Comparison of ENCODE assay signal across 27 mouse cellular contexts in the genomic region with DNA sequence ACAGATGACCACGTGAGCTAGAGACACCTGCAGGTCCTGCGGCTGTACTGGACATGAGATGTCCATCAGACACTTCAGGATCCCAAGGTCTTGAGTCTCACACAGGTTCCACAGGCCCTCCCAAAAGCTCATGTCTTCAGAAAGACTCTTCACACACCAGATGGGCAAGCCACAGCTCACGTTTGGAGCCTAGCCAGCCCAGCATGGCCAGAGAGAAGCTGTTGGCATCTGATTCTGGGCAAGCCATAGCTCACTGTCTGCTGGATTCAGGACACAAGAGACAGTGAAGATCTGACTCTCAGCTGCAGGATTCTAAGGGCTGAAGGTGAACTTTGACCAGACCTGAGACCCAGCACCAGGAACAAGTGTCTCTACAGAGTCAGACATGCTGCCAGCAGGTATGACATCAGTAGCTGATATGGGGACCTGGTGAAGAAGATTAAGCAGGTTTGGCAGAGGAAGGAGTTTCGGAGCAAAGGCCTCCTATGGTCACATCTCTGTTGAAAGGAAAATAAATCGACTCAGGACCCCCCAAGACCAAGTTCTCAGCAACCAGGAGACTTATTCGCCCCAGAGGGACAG. TPM values are rescaled to one million over a fixed set of nuclear protein-coding genes. Genes with fewer than 3 reads are reported as not detected.
DNase-seq lines count a peak whose midpoint lies in the region; ATAC-seq and TF ChIP-seq lines count a peak whose summit lies in the region.
"Had no signal": no experiment of that assay in that cellular context is flagged by ENCODE, and none has a peak within 500 bp of the region (broad histone marks: within the 10 kb centered on the region; RNA-seq: fewer than 3 reads in every experiment).

No protein-coding gene starts in this region.

- 77% methylated on average over 6 of the region's 6 CpGs for WGBS in midbrain, postnatal 0 days
- 80% methylated on average over 6 of the region's 6 CpGs for WGBS in midbrain, embryonic 11.5 days
- 71% methylated on average over 6 of the region's 6 CpGs for WGBS in liver, embryonic 11.5 days
- 72% methylated on average over 6 of the region's 6 CpGs for WGBS in spleen, adult 2 months

- no peak overlapping the region for H3K4me2 ChIP-seq in midbrain, postnatal 0 days (ENCODE audit: low read depth, low read length, poor library complexity, severe bottlenecking)
- no peak overlapping the region for H3K4me2 ChIP-seq in midbrain, embryonic 11.5 days
- H3K4me2 ChIP-seq in liver, embryonic 11.5 days = peak overlapping the region; percentile 47
- H3K4me2 ChIP-seq: heart, embryonic 11.5 days; limb, embryonic 12.5 days; neural tube, embryonic 13.5 days had no signal

- no peak for TF ChIP-seq CTCF in midbrain, postnatal 0 days (IDR thresholded peaks at IDR 0.05)
- TF ChIP-seq CTCF in spleen, adult 2 months (IDR thresholded peaks at IDR 0.05; ENCODE audit: extremely low read depth, insufficient read depth, insufficient read length, insufficient replicate concordance) = no peak

- no peak for ATAC-seq in midbrain, postnatal 0 days (ENCODE audit: low FRiP score)
- ATAC-seq in midbrain, embryonic 11.5 days (ENCODE audit: low FRiP score) = no peak
- no peak for ATAC-seq in liver, embryonic 11.5 days (replicated peaks; ENCODE audit: low FRiP score)
- ATAC-seq: activated CD4-positive, CD25-positive, alpha-beta regulatory T cell, adult 4 months; forebrain, postnatal 0 days; hindbrain, embryonic 16.5 days; lung, postnatal 0 days had no signal

- peak; percentile 69 to 83 for DNase-seq in cerebellum, postnatal 14 days
- DNase-seq in cerebellum, adult 18-20 months = no peak
- DNase-seq in midbrain, postnatal 0 days (ENCODE audit: low spot score) = peak; percentile 63
- no peak for DNase-seq in midbrain, embryonic 11.5 days (ENCODE audit: low spot score, missing footprints)
- no peak for DNase-seq in liver, embryonic 11.5 days (ENCODE audit: low spot score)
- no peak for DNase-seq in spleen, adult 2 months (ENCODE audit: low read depth in 1 of 2, low spot score in 2 of 2)
- DNase-seq in thymus, postnatal 10 days (ENCODE audit: low spot score in 2 of 2) = no peak
- DNase-seq in adrenal gland, adult 2 months = no peak
- DNase-seq: forebrain, postnatal 0 days; gastrocnemius, postnatal 25 days; kidney, adult 9 months; layer of hippocampus, postnatal 36 days had no signal

- no peaks in the 10 kb centered on the region for H3K36me3 ChIP-seq in midbrain, postnatal 0 days (ENCODE audit: insufficient read depth, low read length)
- no peaks in the 10 kb centered on the region for H3K36me3 ChIP-seq in midbrain, embryonic 11.5 days (ENCODE audit: control insufficient read depth, insufficient read depth, low read length)
- no peaks in the 10 kb centered on the region for H3K36me3 ChIP-seq in liver, embryonic 11.5 days (ENCODE audit: control insufficient read depth, insufficient read depth, low read length)
- H3K36me3 ChIP-seq in spleen, adult 2 months (ENCODE audit: control insufficient read depth, insufficient read depth, low read length) = no peaks in the 10 kb centered on the region
- H3K36me3 ChIP-seq: limb, embryonic 12.5 days; neural tube, embryonic 13.5 days had no signal

- no peak overlapping the region for H3K27ac ChIP-seq in midbrain, postnatal 0 days (ENCODE audit: low read depth, low read length)
- no peak overlapping the region for H3K27ac ChIP-seq in midbrain, embryonic 11.5 days (ENCODE audit: low read depth, low read length)
- peak overlapping the region; percentile 88 for H3K27ac ChIP-seq in liver, embryonic 11.5 days (ENCODE audit: low read depth, low read length)
- H3K27ac ChIP-seq in spleen, adult 2 months (ENCODE audit: insufficient read depth, low read length) = peak overlapping the region; percentile 49; the same call in 1 of the 2 replicates
- H3K27ac ChIP-seq: limb, embryonic 12.5 days; neural tube, embryonic 13.5 days had no signal

- no peaks in the 10 kb centered on the region for H3K9me3 ChIP-seq in midbrain, postnatal 0 days (ENCODE audit: low read length)
- H3K9me3 ChIP-seq in midbrain, embryonic 11.5 days (ENCODE audit: control insufficient read depth, low read length) = no peaks in the 10 kb centered on the region
- no peaks in the 10 kb centered on the region for H3K9me3 ChIP-seq in liver, embryonic 11.5 days (ENCODE audit: control insufficient read depth, low read length)
- H3K9me3 ChIP-seq: limb, embryonic 12.5 days; neural tube, embryonic 13.5 days had no signal

- H3K27me3 ChIP-seq in midbrain, postnatal 0 days (ENCODE audit: insufficient read depth, low read length) = no peaks in the 10 kb centered on the region
- no peaks in the 10 kb centered on the region for H3K27me3 ChIP-seq in midbrain, embryonic 11.5 days (ENCODE audit: control insufficient read depth, insufficient read depth, low read length)
- no peaks in the 10 kb centered on the region for H3K27me3 ChIP-seq in liver, embryonic 11.5 days (replicated peaks; ENCODE audit: control insufficient read depth, insufficient read depth, low read length)
- no peaks in the 10 kb centered on the region for H3K27me3 ChIP-seq in spleen, adult 2 months (ENCODE audit: control insufficient read depth, insufficient read depth, low read length)
- H3K27me3 ChIP-seq: limb, embryonic 12.5 days; neural tube, embryonic 13.5 days had no signal

- TF ChIP-seq POLR2A in spleen, adult 2 months (IDR thresholded peaks at IDR 0.05; ENCODE audit: low read depth, low read length) = no peak

- no peak overlapping the region for H3K4me3 ChIP-seq in midbrain, postnatal 0 days (ENCODE audit: low read depth, low read length)
- no peak overlapping the region for H3K4me3 ChIP-seq in midbrain, embryonic 11.5 days (ENCODE audit: low read depth, low read length)
- H3K4me3 ChIP-seq in liver, embryonic 11.5 days (ENCODE audit: low read depth, low read length) = no peak overlapping the region
- no peak overlapping the region for H3K4me3 ChIP-seq in spleen, adult 2 months (ENCODE audit: extremely low read depth, insufficient read depth, insufficient read length)
- H3K4me3 ChIP-seq: limb, embryonic 12.5 days; megakaryocyte, embryonic 14.5 days; neural tube, embryonic 13.5 days had no signal

- no peaks in the 10 kb centered on the region for H3K4me1 ChIP-seq in midbrain, postnatal 0 days (ENCODE audit: insufficient read depth, low read length)
- no peaks in the 10 kb centered on the region for H3K4me1 ChIP-seq in midbrain, embryonic 11.5 days (ENCODE audit: control insufficient read depth, insufficient read depth, low read length)
- peaks cover 35% of the 10 kb centered on the region for H3K4me1 ChIP-seq in liver, embryonic 11.5 days (replicated peaks; ENCODE audit: control insufficient read depth, insufficient read depth, low read length)
- no peaks in the 10 kb centered on the region for H3K4me1 ChIP-seq in spleen, adult 2 months (ENCODE audit: control insufficient read depth, insufficient read depth, insufficient read length)
- H3K4me1 ChIP-seq: limb, embryonic 12.5 days; neural tube, embryonic 13.5 days had no signal

- no peak overlapping the region for H3K9ac ChIP-seq in midbrain, postnatal 0 days (replicated peaks; ENCODE audit: low read length, poor library complexity, severe bottlenecking)
- no peak overlapping the region for H3K9ac ChIP-seq in midbrain, embryonic 11.5 days (ENCODE audit: low read length)
- H3K9ac ChIP-seq in liver, embryonic 11.5 days (ENCODE audit: low read depth, low read length) = peak overlapping the region; percentile 46
- H3K9ac ChIP-seq: forebrain, postnatal 0 days; limb, embryonic 12.5 days; neural tube, embryonic 13.5 days had no signal

RNA-seq across cellular contexts. Expression of a gene that starts 4.9 kb away (rescaled TPM):
- total RNA-seq in midbrain, postnatal 0 days (2014; rRNA removed) = not detected in 2 replicates
- not detected in 2 replicates for polyA plus RNA-seq in midbrain, postnatal 0 days (2015; fragmentation: Nextera tagmentation; extraction: Ambion mirVana)
- 3.8 and 3.9 TPM in 2 replicates for polyA plus RNA-seq in midbrain, embryonic 11.5 days (2014; fragmentation: Nextera tagmentation; extraction: Ambion mirVana)
- 115 and 120 TPM in 2 replicates for polyA plus RNA-seq in liver, embryonic 11.5 days (2014; fragmentation: Nextera tagmentation; extraction: Ambion mirVana)
- 32.3 and 35.1 TPM in 2 replicates for polyA plus RNA-seq in spleen, adult 2 months (2012; rRNA removed)
- not detected for total RNA-seq in adrenal gland, adult 2 months (2021)
- not detected in 2 replicates for polyA plus RNA-seq in adrenal gland, adult 2 months (2012; rRNA removed)
- total RNA-seq: CH12.LX; forebrain, postnatal 0 days; gastrocnemius, postnatal 25 days; heart, postnatal 25 days; layer of hippocampus, postnatal 36 days; monocyte, adult 5-6 weeks had no signal
- polyA plus RNA-seq: forebrain, postnatal 0 days; hindbrain, embryonic 16.5 days; small intestine, adult 2 months; urinary bladder, adult 2 months had no signal

RNA-seq across cellular contexts. Expression of a gene that starts 12.0 kb away (rescaled TPM):
- total RNA-seq in midbrain, postnatal 0 days (2014; rRNA removed) = 4.7 and 5.0 TPM in 2 replicates
- polyA plus RNA-seq in midbrain, postnatal 0 days (2015; fragmentation: Nextera tagmentation; extraction: Ambion mirVana) = 7.2 and 7.5 TPM in 2 replicates
- 9.1 and 9.2 TPM in 2 replicates for polyA plus RNA-seq in midbrain, embryonic 11.5 days (2014; fragmentation: Nextera tagmentation; extraction: Ambion mirVana)
- 9.1 and 11.4 TPM in 2 replicates for polyA plus RNA-seq in liver, embryonic 11.5 days (2014; fragmentation: Nextera tagmentation; extraction: Ambion mirVana)
- polyA plus RNA-seq in spleen, adult 2 months (2012; rRNA removed) = 9.8 and 11.3 TPM in 2 replicates
- total RNA-seq in adrenal gland, adult 2 months (2021) = 10 to 100 TPM; 23.5 to 33.1 TPM
- polyA plus RNA-seq in adrenal gland, adult 2 months (2012; rRNA removed) = 22.5 and 39.1 TPM in 2 replicates
- total RNA-seq: monocyte, adult 5-6 weeks had no signal

RNA-seq across cellular contexts. Expression of a gene that starts 13.7 kb away (rescaled TPM):
- total RNA-seq in midbrain, postnatal 0 days (2014; rRNA removed) = not detected in 2 replicates
- polyA plus RNA-seq in midbrain, postnatal 0 days (2015; fragmentation: Nextera tagmentation; extraction: Ambion mirVana) = 0.19 TPM in 1 of 2 replicates, not detected in the other
- not detected in 2 replicates for polyA plus RNA-seq in midbrain, embryonic 11.5 days (2014; fragmentation: Nextera tagmentation; extraction: Ambion mirVana)
- polyA plus RNA-seq in liver, embryonic 11.5 days (2014; fragmentation: Nextera tagmentation; extraction: Ambion mirVana) = not detected in 2 replicates
- polyA plus RNA-seq in spleen, adult 2 months (2012; rRNA removed) = 0.14 TPM in 1 of 2 replicates, not detected in the other
- total RNA-seq in adrenal gland, adult 2 months (2021) = not detected
- polyA plus RNA-seq in adrenal gland, adult 2 months (2012; rRNA removed) = not detected in 2 replicates
- total RNA-seq: CH12.LX; common myeloid progenitor, adult 5-6 weeks; forebrain, postnatal 0 days; gastrocnemius, postnatal 25 days; heart, postnatal 25 days; layer of hippocampus, postnatal 36 days; monocyte, adult 5-6 weeks had no signal
- polyA plus RNA-seq: activated CD4-positive, CD25-positive, alpha-beta regulatory T cell, adult 4 months; embryonic facial prominence, embryonic 14.5 days; forebrain, postnatal 0 days; heart, embryonic 11.5 days; hindbrain, embryonic 16.5 days; large intestine, adult 2 months; limb, embryonic 12.5 days; lung, postnatal 0 days; neural tube, embryonic 13.5 days; small intestine, adult 2 months; urinary bladder, adult 2 months had no signal

RNA-seq across cellular contexts. Expression of a gene that starts 26.5 kb away (rescaled TPM):
- 0.77 TPM in 1 of 2 replicates, not detected in the other for total RNA-seq in midbrain, postnatal 0 days (2014; rRNA removed)
- not detected in 2 replicates for polyA plus RNA-seq in midbrain, postnatal 0 days (2015; fragmentation: Nextera tagmentation; extraction: Ambion mirVana)
- polyA plus RNA-seq in midbrain, embryonic 11.5 days (2014; fragmentation: Nextera tagmentation; extraction: Ambion mirVana) = 2.5 and 2.7 TPM in 2 replicates
- 3.1 and 3.7 TPM in 2 replicates for polyA plus RNA-seq in liver, embryonic 11.5 days (2014; fragmentation: Nextera tagmentation; extraction: Ambion mirVana)
- 0.38 and 0.44 TPM in 2 replicates for polyA plus RNA-seq in spleen, adult 2 months (2012; rRNA removed)
- not detected for total RNA-seq in adrenal gland, adult 2 months (2021)
- 0.06 TPM in 1 of 2 replicates, not detected in the other for polyA plus RNA-seq in adrenal gland, adult 2 months (2012; rRNA removed)
- total RNA-seq: common myeloid progenitor, adult 5-6 weeks; forebrain, postnatal 0 days; gastrocnemius, postnatal 25 days; heart, postnatal 25 days; layer of hippocampus, postnatal 36 days; monocyte, adult 5-6 weeks had no signal
- polyA plus RNA-seq: activated CD4-positive, CD25-positive, alpha-beta regulatory T cell, adult 4 months; forebrain, postnatal 0 days; hindbrain, embryonic 16.5 days had no signal

Comparison
In these comparisons a context has a peak if more than half of its experiments do, and no peak if none do; other contexts are left out.
1. DNase-seq: peak in cerebellum, postnatal 14 days (2 of 2) and midbrain, postnatal 0 days (single experiment); none in cerebellum, adult 18-20 months (0 of 2), midbrain, embryonic 11.5 days (single experiment), liver, embryonic 11.5 days (single experiment), spleen, adult 2 months (0 of 2), thymus, postnatal 10 days (0 of 2) and adrenal gland, adult 2 months (single experiment).
2. H3K27ac ChIP-seq: peak in liver, embryonic 11.5 days (single experiment) and spleen, adult 2 months (single experiment); none in midbrain, postnatal 0 days (single experiment) and midbrain, embryonic 11.5 days (single experiment).